Mouse (Mus musculus) thymus, adult 2 months (tissue): Measurements from ENCODE around the gene Casz1.

Experiments
- CTCF ChIP-seq: fragments of 200-500 bp; IDR thresholded peaks from 2 replicates; pipeline ENCODE4 v1.5.1; 2012; ENCODE audit warnings: mild to moderate bottlenecking, control low read depth, low read length, moderate library complexity, borderline replicate concordance; ENCODE audit not compliant: control insufficient read depth, poor library complexity, insufficient read depth; ENCODE audit errors: extremely low read depth
- POLR2A ChIP-seq: fragments of 200-500 bp; IDR thresholded peaks from 2 replicates; pipeline ENCODE4 v1.6.1; 2012; ENCODE audit warnings: mild to moderate bottlenecking, low read length, control low read depth, moderate library complexity; ENCODE audit not compliant: control insufficient read depth, poor library complexity, insufficient read depth; ENCODE audit errors: extremely low read depth

GRCm38 (mm10) chr4:148920610-148921009 lies 116.4 kb downstream of the Casz1 start:
- no peak for TF ChIP-seq CTCF
- no peak for TF ChIP-seq POLR2A
